Mouse (Mus musculus): ENCODE measurements at regions not wholly inside any gene's neighbourhood (a gene's known extent, or its start where the extent isn't known, plus 50 kb on each side); places are given as distances from the start of the nearest gene placed in this dataset.
"Not testable (repeated sequence)": the region's sequence is repeated elsewhere in the genome, so short reads cannot be mapped to it uniquely, and the experiment has no call there.

GRCm38 (mm10) chr9:11923591-11924355 is 1019.2 kb upstream of the Cntn5 start:
- H3K4me3 ChIP-seq (ENCODE audit: low read depth, low read length); H3K4me2 ChIP-seq (ENCODE audit: low read depth, low read length); H3K9ac ChIP-seq (replicated peaks; ENCODE audit: low read length); DNase-seq (ENCODE audit: low spot score); ATAC-seq (replicated peaks; ENCODE audit: insufficient number of reproducible peaks, low FRiP score, low TSS enrichment, low read depth); H3K36me3 ChIP-seq (replicated peaks; ENCODE audit: control insufficient read depth, insufficient read depth, low read depth, low read length); H3K9me3 ChIP-seq (replicated peaks; ENCODE audit: control insufficient read depth, low read length); H3K27me3 ChIP-seq (ENCODE audit: control insufficient read depth, insufficient read depth, low read length); H3K27ac ChIP-seq (replicated peaks; ENCODE audit: low read depth, low read length); H3K4me1 ChIP-seq (ENCODE audit: control insufficient read depth, insufficient read depth, low read length): not testable (repeated sequence)
- 89% methylated on average over 3 of the region's 3 CpGs for WGBS

- no peak overlapping the region for H3K4me2 ChIP-seq (ENCODE audit: low read depth, low read length)
- ATAC-seq (replicated peaks; ENCODE audit: insufficient number of reproducible peaks, low FRiP score, low TSS enrichment, low read depth) = no peak
- H3K9ac ChIP-seq (replicated peaks; ENCODE audit: low read length) = no peak overlapping the region
- WGBS = 75% methylated on average over 3 of the region's 3 CpGs
- H3K4me3 ChIP-seq (ENCODE audit: low read depth, low read length) = no peak overlapping the region
- H3K9me3 ChIP-seq (replicated peaks; ENCODE audit: control insufficient read depth, low read length) = no peaks in the 10 kb centered on the region
- DNase-seq (ENCODE audit: low spot score) = no peak
- H3K4me1 ChIP-seq (ENCODE audit: control insufficient read depth, insufficient read depth, low read length) = no peaks in the 10 kb centered on the region
- H3K36me3 ChIP-seq (replicated peaks; ENCODE audit: control insufficient read depth, insufficient read depth, low read depth, low read length) = no peaks in the 10 kb centered on the region
- H3K27ac ChIP-seq (replicated peaks; ENCODE audit: low read depth, low read length) = no peak overlapping the region
- H3K27me3 ChIP-seq (ENCODE audit: control insufficient read depth, insufficient read depth, low read length) = no peaks in the 10 kb centered on the region
Measured at GRCm38 (mm10) chr9:11920251-11920650, 1015.7 kb upstream of the Cntn5 start.

GRCm38 (mm10) chr9:11898232-11898631 is 993.7 kb upstream of the Cntn5 start:
- Histone ChIP-seq H3K4me1 (ENCODE audit: control insufficient read depth, insufficient read depth, low read length) (no peaks in the 10 kb centered on the region), H3K36me3 (replicated peaks; ENCODE audit: control insufficient read depth, insufficient read depth, low read depth, low read length) (no peaks in the 10 kb centered on the region), H3K9ac (replicated peaks; ENCODE audit: low read length) (no peak overlapping the region), H3K27me3 (ENCODE audit: control insufficient read depth, insufficient read depth, low read length) (no peaks in the 10 kb centered on the region), H3K27ac (replicated peaks; ENCODE audit: low read depth, low read length) (no peak overlapping the region), H3K9me3 (replicated peaks; ENCODE audit: control insufficient read depth, low read length) (no peaks in the 10 kb centered on the region), H3K4me3 (ENCODE audit: low read depth, low read length) (no peak overlapping the region), H3K4me2 (ENCODE audit: low read depth, low read length) (no peak overlapping the region)
- 56% methylated on average over 1 of the region's 1 CpGs for WGBS
- no peak for ATAC-seq (replicated peaks; ENCODE audit: insufficient number of reproducible peaks, low FRiP score, low TSS enrichment, low read depth)
- DNase-seq (ENCODE audit: low spot score) = peak; percentile 43

GRCm38 (mm10) chr9:11885784-11886183 is 981.2 kb upstream of the Cntn5 start:
- H3K4me3 ChIP-seq (ENCODE audit: low read depth, low read length) = no peak overlapping the region
- H3K9me3 ChIP-seq (replicated peaks; ENCODE audit: control insufficient read depth, low read length) = no peaks in the 10 kb centered on the region
- no peak overlapping the region for H3K9ac ChIP-seq (replicated peaks; ENCODE audit: low read length)
- no peaks in the 10 kb centered on the region for H3K4me1 ChIP-seq (ENCODE audit: control insufficient read depth, insufficient read depth, low read length)
- WGBS = 87% methylated on average over 1 of the region's 1 CpGs
- no peak overlapping the region for H3K27ac ChIP-seq (replicated peaks; ENCODE audit: low read depth, low read length)
- no peak overlapping the region for H3K4me2 ChIP-seq (ENCODE audit: low read depth, low read length)
- ATAC-seq (replicated peaks; ENCODE audit: insufficient number of reproducible peaks, low FRiP score, low TSS enrichment, low read depth) (no peak), DNase-seq (ENCODE audit: low spot score) (no peak)
- H3K27me3 ChIP-seq (ENCODE audit: control insufficient read depth, insufficient read depth, low read length) = no peaks in the 10 kb centered on the region
- H3K36me3 ChIP-seq (replicated peaks; ENCODE audit: control insufficient read depth, insufficient read depth, low read depth, low read length) = no peaks in the 10 kb centered on the region

GRCm38 (mm10) chr9:11872059-11872458 is 967.5 kb upstream of the Cntn5 start:
- ATAC-seq (replicated peaks; ENCODE audit: insufficient number of reproducible peaks, low FRiP score, low TSS enrichment, low read depth) = no peak
- H3K27me3 ChIP-seq (ENCODE audit: control insufficient read depth, insufficient read depth, low read length) = no peaks in the 10 kb centered on the region
- H3K4me1 ChIP-seq (ENCODE audit: control insufficient read depth, insufficient read depth, low read length) = no peaks in the 10 kb centered on the region
- no peak overlapping the region for H3K4me2 ChIP-seq (ENCODE audit: low read depth, low read length)
- H3K9me3 ChIP-seq (replicated peaks; ENCODE audit: control insufficient read depth, low read length) = no peaks in the 10 kb centered on the region
- no peak overlapping the region for H3K27ac ChIP-seq (replicated peaks; ENCODE audit: low read depth, low read length)
- DNase-seq (ENCODE audit: low spot score) = no peak
- WGBS = 68% methylated on average over 1 of the region's 1 CpGs
- H3K4me3 ChIP-seq (ENCODE audit: low read depth, low read length) = no peak overlapping the region
- no peaks in the 10 kb centered on the region for H3K36me3 ChIP-seq (replicated peaks; ENCODE audit: control insufficient read depth, insufficient read depth, low read depth, low read length)
- no peak overlapping the region for H3K9ac ChIP-seq (replicated peaks; ENCODE audit: low read length)

- no peak for DNase-seq (ENCODE audit: low spot score)
- H3K27me3 ChIP-seq (ENCODE audit: control insufficient read depth, insufficient read depth, low read length) = no peaks in the 10 kb centered on the region
- H3K9me3 ChIP-seq (replicated peaks; ENCODE audit: control insufficient read depth, low read length) = no peaks in the 10 kb centered on the region
- WGBS = 88% methylated on average over 1 of the region's 1 CpGs
- no peaks in the 10 kb centered on the region for H3K36me3 ChIP-seq (replicated peaks; ENCODE audit: control insufficient read depth, insufficient read depth, low read depth, low read length)
- no peak overlapping the region for H3K9ac ChIP-seq (replicated peaks; ENCODE audit: low read length)
- H3K27ac ChIP-seq (replicated peaks; ENCODE audit: low read depth, low read length) = no peak overlapping the region
- H3K4me2 ChIP-seq (ENCODE audit: low read depth, low read length) = no peak overlapping the region
- H3K4me3 ChIP-seq (ENCODE audit: low read depth, low read length) = no peak overlapping the region
- H3K4me1 ChIP-seq (ENCODE audit: control insufficient read depth, insufficient read depth, low read length) = no peaks in the 10 kb centered on the region
- no peak for ATAC-seq (replicated peaks; ENCODE audit: insufficient number of reproducible peaks, low FRiP score, low TSS enrichment, low read depth)
Measured at GRCm38 (mm10) chr9:11871489-11871888, 966.9 kb upstream of the Cntn5 start.

GRCm38 (mm10) chr9:11848692-11849091 is 944.1 kb upstream of the Cntn5 start:
- not testable (repeated sequence) for H3K4me2 ChIP-seq (ENCODE audit: low read depth, low read length); ATAC-seq (replicated peaks; ENCODE audit: insufficient number of reproducible peaks, low FRiP score, low TSS enrichment, low read depth); H3K4me3 ChIP-seq (ENCODE audit: low read depth, low read length); H3K27ac ChIP-seq (replicated peaks; ENCODE audit: low read depth, low read length); H3K27me3 ChIP-seq (ENCODE audit: control insufficient read depth, insufficient read depth, low read length); H3K4me1 ChIP-seq (ENCODE audit: control insufficient read depth, insufficient read depth, low read length); DNase-seq (ENCODE audit: low spot score); H3K36me3 ChIP-seq (replicated peaks; ENCODE audit: control insufficient read depth, insufficient read depth, low read depth, low read length); H3K9me3 ChIP-seq (replicated peaks; ENCODE audit: control insufficient read depth, low read length); H3K9ac ChIP-seq (replicated peaks; ENCODE audit: low read length)
- 80% methylated on average over 3 of the region's 3 CpGs for WGBS
